Mouse (Mus musculus): ENCODE results near the gene Zfp30.

Zfp30 gene

GRCm38 (mm10) chr7:29839256-29839655, 55.5 kb downstream of the Zfp30 start:
- no peak for DNase-seq

DNA sequence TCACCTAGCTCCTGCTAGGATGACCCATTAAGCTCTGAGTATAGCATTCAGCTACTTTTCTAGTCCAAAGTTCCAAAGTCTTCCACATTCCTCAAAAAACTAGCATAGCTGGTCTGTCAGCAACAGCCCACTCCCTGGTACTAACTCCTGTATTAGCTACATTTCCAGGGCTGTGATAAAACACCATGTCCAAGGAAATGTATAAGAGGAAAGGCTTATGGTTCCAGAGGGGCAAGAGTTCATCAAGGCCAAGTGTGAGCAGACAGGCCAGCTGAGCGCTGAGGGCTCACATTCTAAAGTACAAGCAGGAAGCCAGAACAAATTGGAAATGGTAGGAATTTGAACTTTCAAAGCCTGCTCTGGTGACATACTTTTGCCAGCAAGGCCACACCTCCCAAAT, 58.3 kb downstream of the Zfp30 start:
- DNase-seq, result no peak

Measured in thymus, postnatal 4 days (tissue).